Mouse (Mus musculus): ENCODE results near the gene Hist1h4k. TPM values are rescaled to one million over a fixed set of nuclear protein-coding genes. Genes with fewer than 3 reads are reported as not detected.
"Not testable (repeated sequence)": the region's sequence is repeated elsewhere in the genome, so short reads cannot be mapped to it uniquely, and the experiment has no call there.

Hist1h4k gene
- total RNA-seq, 1 experiment from 2014 or later: 533 TPM

DNA sequence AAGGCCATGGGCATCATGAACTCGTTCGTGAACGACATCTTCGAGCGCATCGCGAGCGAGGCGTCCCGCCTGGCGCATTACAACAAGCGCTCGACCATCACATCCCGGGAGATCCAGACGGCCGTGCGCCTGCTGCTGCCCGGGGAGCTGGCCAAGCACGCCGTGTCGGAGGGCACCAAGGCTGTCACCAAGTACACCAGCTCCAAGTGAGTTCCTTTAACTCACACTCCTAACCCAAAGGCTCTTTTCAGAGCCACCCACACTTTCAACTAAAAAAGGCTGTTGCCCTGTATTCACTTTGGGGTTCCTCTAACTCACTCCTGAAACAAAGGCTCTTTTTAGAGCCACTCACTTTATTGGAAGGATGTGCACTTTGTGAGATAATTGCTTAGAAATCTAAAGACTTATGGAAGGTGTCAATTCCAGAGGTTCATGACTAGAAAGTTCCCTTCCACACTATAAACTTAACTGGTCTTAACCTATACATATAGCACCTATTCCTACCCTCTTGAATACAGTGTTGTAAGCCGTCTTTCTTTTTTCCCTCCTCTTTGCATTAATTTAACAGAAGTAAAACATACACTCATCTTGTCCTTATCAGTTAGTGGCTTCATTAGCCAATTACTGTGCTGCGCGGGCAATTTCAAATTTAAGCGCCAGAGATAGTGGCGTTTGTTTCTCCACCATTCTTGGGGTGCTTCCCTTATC is 4.1 kb upstream of the Hist1h4k start:
- DNase-seq: peak; percentile 59

DNA sequence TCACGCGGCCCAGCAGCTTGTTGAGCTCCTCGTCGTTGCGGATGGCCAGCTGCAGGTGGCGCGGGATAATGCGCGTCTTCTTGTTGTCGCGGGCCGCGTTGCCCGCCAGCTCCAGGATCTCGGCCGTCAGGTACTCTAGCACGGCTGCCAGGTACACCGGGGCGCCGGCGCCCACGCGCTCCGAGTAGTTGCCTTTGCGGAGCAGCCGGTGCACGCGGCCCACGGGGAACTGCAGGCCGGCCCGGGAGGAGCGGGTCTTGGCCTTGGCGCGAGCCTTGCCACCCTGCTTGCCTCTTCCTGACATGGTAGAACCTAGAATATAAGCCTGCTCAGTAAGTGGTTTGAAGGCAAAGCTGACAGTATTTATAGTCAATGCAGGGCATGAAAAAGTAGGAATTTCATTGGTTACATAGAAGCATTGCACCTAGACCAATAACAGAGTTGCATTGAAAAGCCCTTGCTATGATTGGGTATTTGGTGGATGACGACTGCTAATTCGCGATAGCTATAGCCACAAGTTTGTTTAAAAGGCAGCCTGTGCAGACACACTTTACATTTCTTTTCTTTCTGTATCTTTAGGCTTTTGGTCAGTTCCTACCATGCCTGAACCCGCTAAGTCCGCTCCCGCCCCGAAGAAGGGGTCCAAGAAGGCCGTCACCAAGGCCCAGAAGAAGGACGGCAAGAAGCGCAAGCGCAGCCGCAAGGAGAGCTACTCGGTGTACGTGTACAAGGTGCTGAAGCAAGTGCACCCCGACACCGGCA is 3.4 kb upstream of the Hist1h4k start, which contains the start of the genes Hist1h2ak and Hist1h2bn:
TSS of gene Hist1h2ak (minus strand) at position 304 of the 762 bp plus-strand sequence.
TSS of gene Hist1h2bn (plus strand) at position 600 of the 762 bp plus-strand sequence.
- DNase-seq: peak; percentile 68

DNA sequence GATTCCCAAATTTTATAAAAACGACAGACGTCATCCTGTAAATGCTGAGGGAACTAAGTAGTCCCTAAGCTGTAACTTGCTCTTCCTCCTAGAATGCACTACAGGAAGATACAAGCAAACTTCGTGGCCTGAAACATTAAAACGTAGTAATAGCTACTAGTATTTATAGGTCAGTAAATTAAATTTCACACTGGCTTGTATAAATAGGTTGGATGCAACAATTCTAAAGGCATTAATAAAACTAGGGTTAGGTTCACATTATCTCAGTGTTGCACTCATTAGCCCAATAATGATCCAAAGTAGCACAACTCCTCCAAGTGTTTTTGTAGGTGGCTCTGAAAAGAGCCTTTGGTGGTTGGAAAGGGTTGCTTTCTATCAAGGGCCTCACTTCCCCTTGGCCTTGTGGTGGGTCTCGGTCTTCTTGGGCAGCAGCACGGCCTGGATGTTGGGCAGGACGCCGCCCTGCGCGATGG is 2.8 kb upstream of the Hist1h4k start:
- no peak for DNase-seq

DNA sequence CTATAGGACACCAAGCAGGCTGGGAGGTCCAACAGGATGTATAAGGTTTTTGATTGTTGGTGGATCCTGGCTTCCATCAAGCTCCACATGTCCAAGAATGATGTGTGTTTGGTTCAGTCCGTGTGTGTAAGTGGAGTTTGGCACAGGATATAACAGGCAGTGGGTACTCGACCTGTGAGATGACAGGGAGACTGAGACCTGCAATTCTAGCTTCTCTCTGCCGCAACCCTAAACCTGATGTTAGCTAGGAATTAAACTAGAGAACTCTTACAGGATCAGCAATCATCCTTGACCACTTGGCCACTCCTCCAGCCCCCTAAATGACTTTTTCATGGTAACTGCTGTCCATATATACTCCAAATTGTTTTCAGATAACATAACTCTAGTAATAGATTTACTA is 2.1 kb upstream of the Hist1h4k start:
- no peak for DNase-seq

DNA sequence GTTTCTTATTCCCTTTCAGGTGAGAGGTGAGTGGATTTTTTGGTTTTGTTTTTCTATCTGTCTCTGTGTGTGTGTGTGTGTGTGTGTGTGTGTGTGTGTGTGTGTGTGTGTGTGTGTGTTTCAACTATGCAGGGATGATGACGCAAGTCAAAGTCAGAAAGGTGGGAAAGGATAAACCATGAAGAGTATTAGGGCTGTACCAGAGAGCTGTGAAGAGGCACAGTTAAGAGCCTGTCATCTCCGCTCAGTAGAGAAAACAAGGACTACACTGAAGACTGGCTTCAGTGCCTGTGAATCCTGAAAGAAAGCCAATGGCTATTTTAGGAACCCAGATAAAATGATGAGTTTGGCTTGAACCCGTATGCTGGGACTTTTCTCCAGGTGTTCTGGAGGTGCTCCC is 1.5 kb upstream of the Hist1h4k start:
- no peak for DNase-seq

DNA sequence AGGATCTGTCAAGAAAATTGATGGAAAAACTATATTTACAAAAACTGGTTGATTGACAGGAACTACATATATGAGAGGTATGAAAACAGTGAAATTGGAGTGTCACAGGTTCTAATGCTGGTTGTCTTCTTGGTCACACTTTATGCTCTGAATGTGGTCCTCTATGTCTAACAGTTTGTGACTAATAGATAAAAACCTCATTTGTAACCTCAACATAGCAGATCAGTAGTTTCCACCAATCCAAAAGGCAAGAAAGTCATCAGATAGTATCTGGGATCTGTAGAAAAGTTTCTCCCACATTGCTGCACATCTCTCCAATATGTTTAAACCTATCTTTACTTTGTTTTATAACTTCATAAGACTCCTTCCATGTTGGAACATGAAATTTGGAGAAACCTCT is 1.1 kb upstream of the Hist1h4k start:
- DNase-seq: no peak

DNA sequence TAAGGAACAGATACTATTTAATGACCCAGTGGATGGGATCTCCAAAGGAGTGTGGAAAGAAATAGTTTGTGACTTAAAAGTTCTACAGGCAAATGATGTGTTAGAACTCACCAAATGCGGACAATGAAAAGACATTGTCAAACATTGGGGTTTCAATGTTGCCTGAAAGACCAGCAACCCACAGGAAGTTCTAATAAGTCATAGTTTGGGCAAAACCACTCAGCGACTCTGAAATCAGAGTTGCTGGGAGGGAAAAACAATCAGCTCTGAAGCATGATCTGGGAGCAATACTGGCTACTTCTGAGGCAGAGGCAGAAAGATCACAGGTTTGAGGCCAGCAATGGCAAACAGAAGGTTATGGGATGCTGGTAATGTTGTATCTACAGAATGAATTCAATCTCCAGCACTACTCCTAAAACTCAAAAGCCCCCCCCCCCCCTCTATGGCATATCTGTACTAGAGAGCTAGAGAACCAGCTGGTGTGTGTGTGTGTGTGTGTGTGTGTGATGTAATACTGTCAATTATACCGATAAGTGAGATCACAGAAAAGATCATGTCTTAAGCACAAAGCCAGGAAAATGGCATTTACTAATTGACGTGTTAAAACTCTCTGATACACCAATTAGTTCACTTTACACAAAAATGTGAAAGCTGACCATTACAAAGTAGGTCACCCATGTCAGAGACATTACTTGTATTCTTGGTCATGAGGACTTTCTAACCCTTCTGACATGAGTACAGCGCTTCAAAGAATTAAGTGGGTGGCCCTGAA is 732 bp downstream of the Hist1h4k start:
- DNase-seq: no peak

DNA sequence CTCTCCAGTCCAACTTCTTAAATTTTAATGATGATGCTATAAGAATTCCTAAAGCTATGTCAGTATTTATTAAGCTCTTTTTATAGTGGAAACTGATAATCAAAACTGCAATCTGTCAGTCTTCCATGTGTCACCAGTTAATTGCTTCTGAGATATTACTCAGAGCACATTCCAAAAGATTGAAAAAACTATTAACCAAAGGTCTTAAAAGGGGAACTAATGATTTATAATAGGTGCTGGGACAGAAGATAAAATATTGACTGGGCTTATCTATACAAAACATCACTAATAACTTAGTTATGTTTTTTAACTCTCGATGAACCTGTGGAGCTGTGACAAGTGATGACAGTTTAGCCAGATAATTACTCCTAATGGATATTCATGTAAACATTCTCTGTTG is 5.3 kb downstream of the Hist1h4k start:
- no peak for DNase-seq

DNA sequence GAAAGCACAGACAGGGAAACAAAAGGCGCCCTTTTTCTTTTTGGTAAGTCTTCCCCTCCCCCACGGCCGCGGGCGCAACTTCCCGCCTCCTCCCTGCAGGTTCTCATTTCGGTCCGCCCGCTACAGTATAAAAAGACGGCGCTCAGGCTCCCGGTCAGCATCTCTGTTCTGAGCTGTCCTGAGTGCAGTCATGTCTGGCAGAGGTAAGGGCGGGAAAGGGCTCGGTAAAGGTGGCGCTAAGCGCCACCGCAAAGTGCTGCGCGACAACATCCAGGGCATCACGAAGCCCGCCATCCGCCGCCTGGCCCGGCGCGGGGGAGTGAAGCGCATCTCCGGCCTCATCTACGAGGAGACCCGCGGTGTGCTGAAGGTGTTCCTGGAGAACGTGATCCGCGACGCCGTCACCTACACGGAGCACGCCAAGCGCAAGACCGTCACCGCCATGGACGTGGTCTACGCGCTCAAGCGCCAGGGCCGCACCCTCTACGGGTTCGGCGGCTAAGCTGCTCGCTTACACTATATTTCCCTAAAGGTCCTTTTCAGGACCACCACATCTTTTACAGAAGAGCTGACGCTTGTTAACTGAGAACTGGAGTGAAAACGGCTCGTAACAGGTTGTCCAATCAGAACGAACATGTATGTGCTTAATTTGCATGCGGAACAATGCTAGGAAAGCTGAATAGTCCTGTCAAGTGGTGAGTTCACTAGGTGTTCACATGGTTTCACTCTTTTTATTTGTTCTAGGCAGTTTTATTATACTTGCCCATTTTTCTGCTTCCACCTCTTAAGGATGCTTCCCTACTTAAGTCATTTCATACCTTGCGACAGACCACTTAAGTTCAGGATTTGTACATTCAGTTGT is 15.2 kb downstream of the Hist1h4k start, which contains the start of gene Hist1h4j:
TSS of gene Hist1h4j (plus strand) at position 159 of the 862 bp plus-strand sequence.
- peak; percentile 84 for DNase-seq

DNA sequence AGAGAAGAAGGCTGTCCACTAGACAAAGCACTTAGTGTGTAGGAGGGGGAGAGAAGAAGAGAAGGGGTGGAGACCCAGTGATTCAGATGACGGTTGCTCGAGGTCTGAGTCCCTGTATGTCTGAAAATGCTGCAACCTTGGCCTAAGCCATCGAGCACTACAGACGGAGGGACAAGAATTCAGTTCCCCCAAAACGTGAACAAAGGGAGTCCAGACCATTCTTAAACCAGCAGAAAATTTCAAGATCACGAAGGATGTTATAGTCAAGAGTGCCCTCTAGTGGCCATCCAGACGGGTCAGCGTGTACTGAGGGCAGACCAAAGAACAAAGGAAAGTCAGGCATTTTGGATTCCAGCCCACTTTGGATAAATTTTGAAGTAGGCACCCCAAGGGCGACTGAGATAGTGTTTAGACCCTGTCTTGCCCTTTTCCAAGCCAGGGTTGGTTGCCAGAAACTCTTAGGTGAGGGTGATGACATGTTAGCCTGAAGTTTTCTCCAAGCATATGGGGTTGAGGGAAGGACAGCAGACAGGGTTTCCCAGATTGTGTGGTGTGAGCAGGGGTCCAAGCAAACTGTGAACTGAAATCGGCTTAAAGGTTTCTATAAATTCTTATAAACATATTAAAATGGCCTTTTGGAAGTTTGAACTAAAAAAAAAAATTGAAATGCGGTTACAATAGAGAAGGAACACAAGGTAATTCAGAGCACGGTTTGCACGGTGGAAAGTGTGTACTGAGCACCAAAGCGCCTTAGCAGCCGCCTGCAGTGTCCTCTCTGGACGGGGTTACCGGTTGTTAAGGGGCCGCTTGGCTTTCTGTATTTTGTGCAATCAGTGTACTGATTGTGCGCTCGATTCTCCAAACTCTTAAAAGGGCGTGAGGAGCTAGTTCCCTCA is 16.0 kb downstream of the Hist1h4k start:
- peak; percentile 88 for DNase-seq

DNA sequence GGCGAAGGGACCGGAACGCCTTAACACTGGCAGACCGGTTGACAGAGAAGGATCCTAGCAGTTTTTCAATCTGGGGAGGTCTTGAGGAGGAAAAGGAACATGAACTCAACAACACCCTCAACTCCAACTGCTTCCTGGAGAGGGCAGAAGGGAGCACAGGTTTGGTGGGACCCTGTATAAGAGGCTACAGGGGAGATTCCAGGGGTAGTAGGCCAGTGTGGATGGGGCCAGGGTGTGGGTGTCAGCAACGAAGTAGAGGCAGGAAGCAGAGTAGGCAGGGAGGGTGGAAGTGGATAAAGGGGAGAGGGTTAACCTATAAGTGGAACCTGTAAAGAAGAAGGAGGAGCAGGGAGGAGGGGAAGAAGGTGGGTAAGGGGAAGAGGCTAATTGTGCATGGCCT is 16.8 kb downstream of the Hist1h4k start:
- no peak for DNase-seq

DNA sequence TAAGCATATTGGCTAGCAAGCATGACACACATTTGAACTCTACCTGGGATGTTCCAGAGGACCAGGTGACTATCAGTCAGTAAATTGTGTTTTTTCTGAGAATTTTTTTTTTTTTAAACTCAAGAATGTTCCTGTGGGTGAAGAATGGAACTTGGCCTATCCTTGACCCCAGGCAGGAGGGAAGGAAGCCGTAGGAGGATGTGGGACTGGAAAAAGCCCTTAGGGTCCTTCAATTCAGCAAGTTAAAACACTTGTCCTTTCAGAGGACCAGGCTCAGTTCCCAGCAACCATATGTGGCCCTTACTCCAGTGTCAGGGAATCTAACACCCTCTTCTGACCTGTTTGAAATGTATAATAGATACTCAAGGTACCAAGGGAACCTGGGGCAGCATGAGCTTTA is 20.8 kb downstream of the Hist1h4k start:
- no peak for DNase-seq

DNA sequence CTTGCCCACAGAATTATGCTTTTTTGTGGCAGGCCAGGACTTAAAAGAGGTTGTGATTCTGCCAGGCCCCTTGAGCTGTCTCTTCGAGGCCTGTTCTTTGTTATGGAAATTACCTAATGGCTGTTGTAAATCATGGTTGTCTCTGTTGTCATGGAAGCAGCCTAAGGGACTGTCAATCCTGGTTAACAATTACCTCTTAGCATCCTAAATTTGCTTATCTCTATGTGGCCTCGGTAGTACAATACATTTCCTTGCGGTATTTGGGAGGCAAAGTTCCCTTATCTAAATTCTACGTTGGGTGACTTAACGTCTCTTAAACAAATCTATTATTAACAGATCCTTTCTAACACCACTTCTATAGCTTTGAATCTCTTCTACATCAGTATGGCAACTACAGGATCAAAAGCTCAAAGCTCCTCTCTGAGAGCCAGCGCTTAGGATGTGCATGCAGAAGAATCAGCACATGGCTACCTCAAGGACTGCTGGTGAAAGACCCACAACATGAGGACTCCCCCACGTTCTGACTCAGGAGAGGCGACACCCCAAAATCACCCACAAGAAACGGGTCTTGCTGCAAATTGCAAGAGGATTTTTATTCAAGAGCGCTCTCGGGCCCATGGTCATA is 22.2 kb downstream of the Hist1h4k start:
- DNase-seq: no peak

DNA sequence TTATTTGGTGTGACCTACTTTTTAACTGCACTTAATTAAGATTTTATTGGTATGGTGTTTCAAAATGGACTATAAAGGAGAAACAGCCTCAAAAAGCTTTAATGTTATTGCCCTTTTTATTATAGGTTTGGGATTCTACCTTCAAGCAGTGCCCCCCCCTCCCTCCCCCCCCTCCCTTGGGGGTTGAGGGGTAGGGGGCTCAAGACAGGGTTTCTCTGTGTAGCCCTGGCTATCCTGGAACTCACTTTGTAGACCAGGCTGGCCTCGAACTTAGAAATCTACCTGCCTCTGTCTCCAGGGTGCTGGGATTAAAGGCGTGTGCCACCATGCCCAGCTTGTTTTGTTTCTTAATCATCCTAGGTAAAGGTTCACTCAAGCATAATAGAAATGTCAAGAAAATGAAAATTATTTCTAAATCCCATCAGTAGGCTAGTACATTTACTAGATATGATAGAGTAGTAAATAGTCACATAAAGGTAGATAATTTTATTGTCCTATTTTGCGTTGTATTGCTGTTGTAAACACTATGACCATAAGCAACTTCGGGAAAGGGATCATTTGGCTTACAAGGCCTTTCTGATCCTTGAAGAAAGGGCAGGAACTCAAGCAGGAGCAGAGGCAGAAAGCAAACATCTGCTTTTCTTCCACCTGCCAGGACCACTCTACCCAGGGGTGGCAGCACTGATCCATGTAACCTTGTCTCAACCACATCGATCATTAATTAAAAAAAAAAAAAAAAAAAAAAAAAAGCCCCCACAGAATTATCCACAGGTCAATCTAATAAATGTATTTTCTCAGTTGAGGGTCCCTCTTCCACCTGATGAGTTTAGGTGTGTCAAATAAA is 27.1 kb downstream of the Hist1h4k start:
- no peak for DNase-seq

DNA sequence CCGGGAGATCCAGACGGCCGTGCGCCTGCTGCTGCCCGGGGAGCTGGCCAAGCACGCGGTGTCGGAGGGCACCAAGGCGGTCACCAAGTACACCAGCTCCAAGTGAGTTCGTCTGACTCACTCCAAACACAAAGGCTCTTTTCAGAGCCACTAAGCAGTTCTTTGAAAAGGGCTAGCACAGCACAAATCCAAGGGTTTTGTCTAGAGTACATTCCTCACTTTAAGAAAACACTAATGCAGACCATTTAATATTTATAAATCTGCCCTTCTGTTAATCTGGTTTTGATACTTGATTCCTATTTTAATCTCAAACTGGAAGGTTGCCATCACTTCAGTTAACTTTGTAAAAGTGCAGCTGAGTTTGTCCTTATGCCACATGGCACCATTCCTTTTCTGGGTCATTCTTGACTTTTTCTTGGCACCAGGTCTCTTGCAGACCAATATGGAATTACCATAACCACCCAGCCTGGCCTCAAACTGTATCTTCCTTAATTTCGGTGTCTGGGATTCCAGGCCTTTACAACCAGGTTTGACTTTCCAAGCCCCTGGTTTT is 27.9 kb downstream of the Hist1h4k start:
- DNase-seq: no peak

DNA sequence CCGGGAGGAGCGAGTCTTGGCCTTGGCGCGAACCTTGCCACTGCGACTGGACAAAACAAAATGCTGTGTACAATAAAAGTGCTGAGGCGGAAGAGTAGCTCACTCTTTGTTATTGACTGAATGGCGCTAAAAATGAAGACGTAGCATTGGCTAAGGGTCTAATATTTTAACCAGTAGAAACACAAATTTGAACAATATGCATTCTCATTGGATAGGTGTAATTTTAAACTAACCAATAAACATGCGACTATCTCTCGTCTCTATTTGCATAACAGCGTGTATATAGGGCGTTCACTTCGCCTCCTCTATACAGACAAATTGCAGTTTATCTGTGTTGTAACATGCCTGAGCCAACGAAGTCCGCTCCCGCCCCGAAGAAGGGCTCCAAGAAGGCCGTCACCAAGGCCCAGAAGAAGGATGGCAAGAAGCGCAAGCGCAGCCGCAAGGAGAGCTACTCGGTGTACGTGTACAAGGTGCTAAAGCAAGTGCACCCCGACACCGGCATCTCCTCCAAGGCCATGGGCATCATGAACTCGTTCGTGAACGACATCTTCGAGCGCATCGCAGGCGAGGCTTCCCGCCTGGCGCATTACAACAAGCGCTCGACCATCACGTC is 28.4 kb downstream of the Hist1h4k start, which contains the start of gene Hist1h2bm:
TSS of gene Hist1h2bm (plus strand) at position 288 of the 616 bp plus-strand sequence.
- DNase-seq: peak; percentile 58

DNA sequence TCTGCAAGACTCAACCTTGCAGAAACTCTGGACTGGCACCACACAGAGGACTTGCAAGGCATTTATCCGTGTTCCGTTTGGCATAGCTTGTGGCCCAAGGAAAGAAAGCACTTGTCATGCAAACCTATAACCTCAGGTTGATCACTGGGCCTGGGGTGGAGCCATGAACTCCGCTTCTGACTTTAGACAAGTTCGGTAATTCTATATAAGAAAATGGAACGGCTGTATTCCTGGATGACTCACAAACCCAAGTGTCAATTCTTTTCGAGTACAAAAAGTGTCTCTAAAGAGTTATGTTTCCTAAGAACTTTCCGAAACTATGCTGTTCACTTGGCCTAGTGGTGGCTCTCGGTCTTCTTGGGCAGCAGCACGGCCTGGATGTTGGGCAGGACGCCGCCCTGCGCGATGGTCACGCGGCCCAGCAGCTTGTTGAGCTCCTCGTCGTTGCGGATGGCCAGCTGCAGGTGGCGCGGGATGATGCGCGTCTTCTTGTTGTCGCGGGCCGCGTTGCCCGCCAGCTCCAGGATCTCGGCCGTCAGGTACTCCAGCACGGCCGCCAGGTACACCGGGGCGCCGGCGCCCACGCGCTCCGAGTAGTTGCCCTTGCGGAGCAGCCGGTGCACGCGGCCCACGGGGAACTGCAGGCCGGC is 29.1 kb downstream of the Hist1h4k start:
- not testable (repeated sequence) for DNase-seq
